Mouse (Mus musculus): Measurements from ENCODE around the gene Fam117a. TPM values are rescaled to one million over a fixed set of nuclear protein-coding genes. Genes with fewer than 3 reads are reported as not detected.

Gene Fam117a
- polyA plus RNA-seq (2021; fragmentation: Nextera tagmentation): 0.74 and 1.2 TPM in 2 replicates
- long read RNA-seq, experiment 1, partial matches to known transcripts: 2 of 4 reads
- long read RNA-seq, experiment 1, other reads (novel, unspliced or antisense): 2 of 4 reads
- long read RNA-seq, experiment 2, partial matches to known transcripts: 3 of 5 reads
- long read RNA-seq, experiment 2, other reads (novel, unspliced or antisense): 2 of 5 reads

GRCm38 (mm10) chr11:95336568-95337128 is at the start of gene Fam117a:
Fam117a (plus strand) TSS chr11:95337018.

GRCm38 (mm10) chr11:95310007-95310647 is 26.7 kb upstream of the Fam117a start, which contains the start of gene Kat7:
Kat7 (minus strand) TSS chr11:95310246.

GRCm38 (mm10) chr11:95384319-95384972 is 47.6 kb downstream of the Fam117a start, which contains the start of gene Slc35b1:
Slc35b1 (plus strand) TSS chr11:95384692.

GRCm38 (mm10) chr11:95413641-95414535 is 77.1 kb downstream of the Fam117a start, which contains the start of gene Spop:
Spop (plus strand) TSS chr11:95414080.

Other genes with a start within 250 kb of the Fam117a start
- gene Dlx3, start 216.9 kb upstream of the Fam117a start, polyA plus RNA-seq (2021; fragmentation: Nextera tagmentation): not detected in 2 replicates
- 0.10 and 0.50 TPM in 2 replicates for gene Dlx4, start 190.8 kb upstream of the Fam117a start, polyA plus RNA-seq (2021; fragmentation: Nextera tagmentation)
- gene Tac4, start 75.5 kb upstream of the Fam117a start, polyA plus RNA-seq (2021; fragmentation: Nextera tagmentation): not detected in 2 replicates
- gene Kat7, start 26.8 kb upstream of the Fam117a start, polyA plus RNA-seq (2021; fragmentation: Nextera tagmentation): 47.0 and 47.4 TPM in 2 replicates
- 93.4 and 96.9 TPM in 2 replicates for gene Slc35b1, start 47.7 kb downstream of the Fam117a start, polyA plus RNA-seq (2021; fragmentation: Nextera tagmentation)
- 104 and 119 TPM in 2 replicates for gene Spop, start 77.1 kb downstream of the Fam117a start, polyA plus RNA-seq (2021; fragmentation: Nextera tagmentation)
- gene Nxph3, start 177.6 kb downstream of the Fam117a start, polyA plus RNA-seq (2021; fragmentation: Nextera tagmentation): 0.93 and 1.7 TPM in 2 replicates